Mouse (Mus musculus) ES-E14 (cell line): Measurements from ENCODE around the gene Olfr480. TPM values are rescaled to one million over a fixed set of nuclear protein-coding genes. Genes with fewer than 3 reads are reported as not detected.

ENCODE experiments used
- DNase-seq: peaks from one replicate; pipeline ENCODE4 v3.0.0-alpha.2; 2013; ENCODE audit warnings: low read depth, low spot score
- H3K27ac ChIP-seq: 2 replicates; pipeline ENCODE4 v1.5.1; 2012; ENCODE audit warnings: low read depth, mild to moderate bottlenecking, low read length, moderate library complexity, mixed read lengths; ENCODE audit not compliant: poor library complexity, insufficient read depth, severe bottlenecking
- H3K36me3 ChIP-seq: 2 replicates; pipeline ENCODE4 v1.6.1; 2012; ENCODE audit warnings: mild to moderate bottlenecking, low read length, moderate library complexity, mixed read lengths; ENCODE audit not compliant: control insufficient read depth, poor library complexity, insufficient read depth, severe bottlenecking
- H3K4me1 ChIP-seq, 2 experiments: fragments of 150-350 bp in 1 of 2; sonication (generic) in 1 of 2; 2 replicates each; pipeline ENCODE4 v1.6.1; 2012; ENCODE audit warnings: low read length in 2 of 2, mild to moderate bottlenecking in 1 of 2, mixed read lengths in 1 of 2; ENCODE audit not compliant: control insufficient read depth in 2 of 2, insufficient read depth in 2 of 2, poor library complexity in 1 of 2
- H3K4me3 ChIP-seq, 2 experiments: fragments of 150-350 bp in 1 of 2; sonication (generic) in 1 of 2; 2 replicates each; pipeline ENCODE4 v1.5.1; 2012; ENCODE audit warnings: low read length in 2 of 2, low read depth in 1 of 2, mild to moderate bottlenecking in 1 of 2, mixed read lengths in 1 of 2; ENCODE audit not compliant: insufficient read depth in 1 of 2, poor library complexity in 1 of 2, severe bottlenecking in 1 of 2
- H3K9ac ChIP-seq: 2 replicates; pipeline ENCODE4 v1.6.1; 2012; ENCODE audit warnings: low read depth, mild to moderate bottlenecking, low read length, mixed read lengths; ENCODE audit not compliant: poor library complexity, insufficient read depth, severe bottlenecking
- H3K9me3 ChIP-seq: fragments of 150-350 bp; sonication (generic); 2 replicates; pipeline ENCODE4 v1.6.1; 2012; ENCODE audit warnings: low read depth, mild to moderate bottlenecking, low read length; ENCODE audit not compliant: control insufficient read depth, insufficient read depth
- CHD2 ChIP-seq: IDR thresholded peaks from 2 replicates; pipeline ENCODE4 v1.6.1; 2014; ENCODE audit warnings: mild to moderate bottlenecking, low read depth, low read length, inconsistent platforms
- HCFC1 ChIP-seq: IDR thresholded peaks from 2 replicates; pipeline ENCODE4 v1.6.1; 2012; ENCODE audit warnings: low read length, inconsistent platforms, borderline replicate concordance; ENCODE audit not compliant: insufficient read depth
- MAFK ChIP-seq: IDR thresholded peaks from 2 replicates; pipeline ENCODE4 v1.6.1; 2014; ENCODE audit warnings: mild to moderate bottlenecking, low read depth, low read length, inconsistent platforms; ENCODE audit not compliant: insufficient read depth
- ZC3H11A ChIP-seq: IDR thresholded peaks from 2 replicates; pipeline ENCODE4 v1.6.1; 2012; ENCODE audit warnings: low read depth, mild to moderate bottlenecking, inconsistent platforms, low read length, borderline replicate concordance
- ZNF384 ChIP-seq: IDR thresholded peaks from 2 replicates; pipeline ENCODE4 v1.6.1; 2012; ENCODE audit warnings: low read depth, low read length, inconsistent platforms
- in situ Hi-C, 2 experiments: fragments of 600-800 bp; cut with MboI; formaldehyde crosslinking; loops; one replicate each; pipeline ENCODE4 v1.15.1; 2025; ENCODE audit warnings: low sequenced_read_pairs in 2 of 2, inconsistent platforms in 1 of 2; ENCODE audit not compliant: unreplicated experiment in 2 of 2
- total RNA-seq: library from RNA; depleted of rRNA; stranded (reverse); fragments of 300-350 nt; gene quantifications from 2 replicates; pipeline ENCODE4 v1.2.3, GENCODE M21; 2012; rRNA removed

Gene Olfr480
- total RNA-seq: not detected in 2 replicates

DNA sequence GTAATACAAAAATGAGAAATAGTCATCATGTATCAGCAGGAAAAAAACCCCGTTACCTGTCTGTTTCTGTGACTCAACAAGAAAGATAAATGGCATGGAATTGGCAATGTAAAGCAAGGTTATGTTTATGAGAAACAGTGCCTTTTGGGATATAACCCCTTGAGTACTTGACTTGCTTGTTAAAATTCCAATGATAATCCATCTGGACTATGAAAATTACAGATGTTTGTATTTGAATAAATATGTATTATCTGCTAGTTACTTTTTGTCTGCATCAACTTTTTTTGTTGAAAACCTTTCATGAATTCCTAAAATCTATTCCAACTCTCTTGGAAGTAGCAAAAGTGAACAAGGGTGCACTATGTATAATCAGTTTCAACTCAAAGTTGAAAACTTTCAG is at the start of gene Olfr480:
Olfr480 (minus strand) TSS at position 101 of the 400 bp plus-strand sequence.
- no peak within 1 kb of the TSS for H3K4me3 ChIP-seq
- DNase-seq: no peak
- no peaks in the 10 kb centered on the region for H3K4me1 ChIP-seq
- H3K36me3 ChIP-seq: no peaks in the 10 kb centered on the region
- in situ Hi-C loops: no loop called here
- no peak within 1 kb of the TSS for H3K27ac ChIP-seq
- H3K9me3 ChIP-seq: no peaks in the 10 kb centered on the region
- H3K9ac ChIP-seq: no peak within 1 kb of the TSS
- TF ChIP-seq ZNF384: no peak
- TF ChIP-seq ZC3H11A: no peak
- TF ChIP-seq MAFK: no peak
- TF ChIP-seq HCFC1: no peak
- no peak for TF ChIP-seq CHD2

- in situ Hi-C loops: no loop called here
- Histone ChIP-seq H3K9me3 (no peaks in the 10 kb centered on the region), H3K4me1 (no peaks in the 10 kb centered on the region), H3K4me3 (no peak within 1 kb of the TSS), H3K27ac (no peak within 1 kb of the TSS), H3K36me3 (no peaks in the 10 kb centered on the region), H3K9ac (no peak within 1 kb of the TSS)
- TF ChIP-seq MAFK: no peak
- no peak for TF ChIP-seq HCFC1
- no peak for TF ChIP-seq ZNF384
- no peak for TF ChIP-seq CHD2
- no peak for TF ChIP-seq ZC3H11A
- no peak for DNase-seq
Observed at GRCm38 (mm10) chr7:108100549-108100948, 33.4 kb upstream of the Olfr480 start, which contains the start of gene Olfr483. Gene Olfr483 (plus strand): TSS chr7:108100849.

- no peak for DNase-seq
- Histone ChIP-seq H3K9ac (no peak within 1 kb of the TSS), H3K4me3 (no peak within 1 kb of the TSS), H3K36me3 (no peaks in the 10 kb centered on the region), H3K27ac (no peak within 1 kb of the TSS), H3K9me3 (no peaks in the 10 kb centered on the region), H3K4me1 (no peaks in the 10 kb centered on the region)
- TF ChIP-seq HCFC1 (no peak), ZNF384 (no peak), CHD2 (no peak), MAFK (no peak), ZC3H11A (no peak)
- in situ Hi-C loops: no loop called here
Observed at GRCm38 (mm10) chr7:108097486-108097885, 30.3 kb upstream of the Olfr480 start, which contains the start of gene Olfr482. Gene Olfr482 (minus strand): TSS chr7:108097586.

DNA sequence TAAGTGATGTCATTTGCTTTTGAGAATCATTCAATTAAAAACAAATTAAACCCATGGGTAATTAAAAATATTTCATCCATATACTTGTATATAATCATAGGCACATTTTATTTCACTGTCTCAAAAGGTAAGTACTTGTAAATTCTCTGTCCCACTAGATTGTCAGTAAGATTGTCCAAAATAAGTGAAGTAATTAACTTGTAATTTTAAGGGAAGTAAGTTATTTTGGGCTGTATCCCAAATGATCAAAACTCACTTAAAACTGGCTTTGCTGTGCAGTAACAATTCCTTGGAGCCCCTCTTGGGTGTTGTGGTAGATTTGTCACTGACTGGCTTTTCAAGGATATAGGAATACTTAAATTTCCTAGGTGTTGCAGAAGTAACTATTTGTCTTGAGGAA is 12.4 kb upstream of the Olfr480 start, which contains the start of gene Olfr481:
Olfr481 (plus strand) TSS at position 301 of the 400 bp plus-strand sequence.
- Histone ChIP-seq H3K4me1 (no peaks in the 10 kb centered on the region), H3K27ac (no peak within 1 kb of the TSS), H3K9me3 (no peaks in the 10 kb centered on the region), H3K4me3 (no peak within 1 kb of the TSS), H3K9ac (no peak within 1 kb of the TSS), H3K36me3 (no peaks in the 10 kb centered on the region)
- no peak for DNase-seq
- in situ Hi-C loops: no loop called here
- TF ChIP-seq ZNF384 (no peak), MAFK (no peak), ZC3H11A (no peak), CHD2 (no peak), HCFC1 (no peak)
